Mouse (Mus musculus) lung, embryonic 14.5 days (tissue): ENCODE measurements at regions not wholly inside any gene's neighbourhood (a gene's known extent, or its start where the extent isn't known, plus 50 kb on each side); places are given as distances from the start of the nearest gene placed in this dataset.

ENCODE experiments used
- ATAC-seq: fragments of 200-750 bp; cut with Nextera tagmentation; 2 replicates; pipeline ENCODE4 v1.8.0; 2017; ENCODE audit warnings: mild to moderate bottlenecking, moderate TSS enrichment, moderate library complexity; ENCODE audit not compliant: insufficient read depth
- DNase-seq: peaks from one replicate; pipeline ENCODE4 v3.0.0-alpha.2; 2015
- H3K27ac ChIP-seq: fragments of 300-500 bp; sonication (generic); 2 replicates; pipeline ENCODE4 v1.5.1; 2014; ENCODE audit warnings: low read depth, mild to moderate bottlenecking, moderate library complexity
- H3K27me3 ChIP-seq: fragments of 300-500 bp; sonication (generic); 2 replicates; pipeline ENCODE4 v1.6.1; 2014; ENCODE audit warnings: low read length, control low read depth; ENCODE audit not compliant: insufficient read depth
- H3K36me3 ChIP-seq: fragments of 300-500 bp; sonication (generic); 2 replicates; pipeline ENCODE4 v1.6.1; 2014; ENCODE audit warnings: control low read depth; ENCODE audit not compliant: insufficient read depth
- H3K4me1 ChIP-seq: fragments of 300-500 bp; sonication (generic); 2 replicates; pipeline ENCODE4 v1.6.1; 2014; ENCODE audit warnings: antibody characterized with exemption, control low read depth; ENCODE audit not compliant: insufficient read depth
- H3K4me2 ChIP-seq: fragments of 300-500 bp; sonication (generic); 2 replicates; pipeline ENCODE4 v1.6.1; 2014; ENCODE audit warnings: mild to moderate bottlenecking
- H3K4me3 ChIP-seq: fragments of 300-500 bp; sonication (generic); 2 replicates; pipeline ENCODE4 v1.5.1; 2014; ENCODE audit warnings: low read depth, low read length
- H3K9ac ChIP-seq: fragments of 300-500 bp; sonication (generic); 2 replicates; pipeline ENCODE4 v1.6.1; 2014
- H3K9me3 ChIP-seq: fragments of 300-500 bp; sonication (generic); 2 replicates; pipeline ENCODE4 v1.6.1; 2016; ENCODE audit warnings: low read depth, low read length, control low read depth
- CTCF ChIP-seq: IDR thresholded peaks from 2 replicates; pipeline ENCODE4 v1.5.1; 2016; ENCODE audit warnings: antibody characterized with exemption, low read depth
- WGBS: fragments of 180-500 bp; shearing (Covaris S2); extraction: QIAGEN DNeasy Blood & Tissue Kit; methylation state at CpG from one replicate; pipeline ENCODE4 v1.1.7; 2014; 5-methylcytosine and 5-hydroxymethylcytosine counted together

GRCm38 (mm10) chr12:29166316-29166715 is 361.9 kb upstream of the Myt1l start:
- WGBS: 54% methylated on average over 2 of the region's 2 CpGs
- no peaks in the 10 kb centered on the region for H3K36me3 ChIP-seq
- no peaks in the 10 kb centered on the region for H3K9me3 ChIP-seq
- TF ChIP-seq CTCF: no peak
- no peaks in the 10 kb centered on the region for H3K27me3 ChIP-seq
- no peak overlapping the region for H3K4me3 ChIP-seq
- no peak for DNase-seq
- no peak overlapping the region for H3K4me2 ChIP-seq
- no peak for ATAC-seq
- no peaks in the 10 kb centered on the region for H3K4me1 ChIP-seq
- H3K9ac ChIP-seq: no peak overlapping the region
- no peak overlapping the region for H3K27ac ChIP-seq

DNA sequence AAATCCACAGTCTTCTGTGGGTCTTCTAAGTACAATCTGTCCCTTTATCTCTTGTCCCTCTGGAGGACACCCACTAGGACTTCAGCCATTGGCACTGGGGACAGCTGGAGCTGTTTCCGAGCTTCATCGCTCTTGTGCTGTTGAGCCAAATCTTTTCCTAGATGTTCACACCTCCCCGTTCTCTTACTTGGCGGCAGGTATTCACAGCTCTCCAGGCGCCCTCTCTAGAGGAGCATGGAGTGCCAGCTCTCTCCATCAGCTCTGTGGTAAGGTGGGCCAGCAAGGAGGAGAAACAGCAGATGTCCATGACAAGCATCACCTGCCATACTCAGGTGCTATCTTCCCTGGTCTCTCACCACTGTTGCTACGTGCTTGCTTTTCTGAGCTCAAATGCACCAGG is 360.3 kb upstream of the Myt1l start:
- no peaks in the 10 kb centered on the region for H3K9me3 ChIP-seq
- WGBS: 63% methylated on average over 6 of the region's 6 CpGs

DNA sequence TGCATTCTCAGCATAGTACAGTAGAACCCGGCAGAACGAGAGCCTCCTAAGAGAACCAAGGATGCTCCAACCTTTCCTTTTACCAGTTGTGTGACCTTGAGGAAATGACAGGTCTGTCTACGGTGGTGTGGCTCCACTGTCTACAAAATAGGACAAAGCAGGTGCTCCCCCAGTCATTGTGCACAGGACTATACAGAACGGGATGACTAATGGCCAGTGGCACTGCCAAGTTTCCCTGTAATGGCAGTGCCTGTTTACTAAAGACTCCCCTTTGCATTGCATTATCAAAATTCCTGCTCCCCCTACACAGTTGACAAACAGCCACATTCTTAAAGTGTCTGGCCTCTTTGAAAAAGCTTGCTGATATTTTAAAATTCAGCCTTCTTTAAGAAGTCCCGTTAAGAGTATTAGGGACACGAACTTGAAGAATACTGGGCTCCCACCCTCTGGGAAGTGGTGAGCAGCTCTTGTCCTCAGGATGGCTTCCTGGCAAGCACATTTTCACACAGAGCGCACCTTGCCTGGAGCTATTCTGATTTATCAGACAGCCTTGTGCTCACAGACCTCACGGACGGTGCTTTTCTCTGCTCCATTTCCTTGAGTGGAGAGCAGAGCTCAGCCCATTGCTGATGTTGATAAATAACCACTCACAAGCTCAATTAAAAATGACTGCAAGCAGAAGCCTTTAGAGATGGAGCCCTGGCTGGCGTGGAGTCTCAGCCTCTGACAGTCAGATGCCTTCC is 352.3 kb upstream of the Myt1l start:
- no peak for ATAC-seq
- TF ChIP-seq CTCF: no peak
- no peaks in the 10 kb centered on the region for H3K27me3 ChIP-seq
- no peak overlapping the region for H3K9ac ChIP-seq
- no peak for DNase-seq
- H3K36me3 ChIP-seq: no peaks in the 10 kb centered on the region
- H3K4me1 ChIP-seq: no peaks in the 10 kb centered on the region
- no peak overlapping the region for H3K27ac ChIP-seq
- H3K4me3 ChIP-seq: no peak overlapping the region
- WGBS: 69% methylated on average over 10 of the region's 10 CpGs
- H3K9me3 ChIP-seq: no peaks in the 10 kb centered on the region
- no peak overlapping the region for H3K4me2 ChIP-seq

More for the DNA sequence above, 360.3 kb upstream of the Myt1l start:
- TF ChIP-seq CTCF: no peak
- Histone ChIP-seq H3K4me1 (no peaks in the 10 kb centered on the region), H3K4me3 (no peak overlapping the region), H3K36me3 (no peaks in the 10 kb centered on the region), H3K27me3 (no peaks in the 10 kb centered on the region), H3K27ac (no peak overlapping the region), H3K4me2 (no peak overlapping the region), H3K9ac (no peak overlapping the region)
- ATAC-seq (no peak), DNase-seq (no peak)

- no peak overlapping the region for H3K4me3 ChIP-seq
- H3K4me2 ChIP-seq: no peak overlapping the region
- WGBS: 87% methylated on average over 12 of the region's 12 CpGs
- H3K9me3 ChIP-seq: no peaks in the 10 kb centered on the region
- no peak for DNase-seq
- ATAC-seq: no peak
- H3K36me3 ChIP-seq: no peaks in the 10 kb centered on the region
- no peaks in the 10 kb centered on the region for H3K4me1 ChIP-seq
- no peak for TF ChIP-seq CTCF
- no peaks in the 10 kb centered on the region for H3K27me3 ChIP-seq
- H3K9ac ChIP-seq: no peak overlapping the region
- no peak overlapping the region for H3K27ac ChIP-seq
These were observed 351.0 kb upstream of the Myt1l start for GRCm38 (mm10) chr12:29177145-29177544.

DNA sequence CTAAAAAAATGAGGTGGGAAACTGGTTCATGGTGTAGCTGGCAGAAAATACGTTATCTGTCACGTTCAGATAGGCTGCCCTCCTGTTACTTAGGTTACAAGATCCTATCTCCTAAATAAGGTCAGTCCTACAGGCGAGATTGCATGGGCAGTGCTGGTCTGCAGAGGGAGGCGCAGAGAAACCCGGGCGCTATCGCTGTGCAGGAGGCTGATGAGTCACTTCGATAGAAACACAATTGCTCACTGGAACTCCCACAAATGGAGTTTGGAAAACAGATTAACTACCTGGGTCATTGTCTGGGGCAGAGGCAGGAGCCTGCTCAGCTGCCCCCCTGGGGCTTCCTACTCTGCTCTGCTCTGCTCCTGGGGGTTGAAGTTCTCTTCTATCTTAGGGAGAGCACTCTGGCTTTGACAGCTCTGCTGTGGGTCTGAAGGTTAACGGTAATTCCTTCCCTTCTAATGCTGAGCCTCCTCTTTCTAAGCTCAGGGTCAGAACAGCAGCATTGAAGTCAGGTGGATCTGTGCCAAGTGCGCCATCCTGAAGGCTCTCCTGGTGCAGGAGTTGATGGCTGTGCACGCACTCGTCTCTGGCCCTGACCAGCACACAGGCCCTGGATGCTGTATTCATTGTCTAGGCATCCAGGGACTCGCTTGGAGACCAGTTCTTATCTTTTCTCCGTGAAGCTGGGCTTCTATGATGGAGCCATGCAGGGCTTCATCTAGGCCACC is 349.9 kb upstream of the Myt1l start:
- WGBS: 60% methylated on average over 14 of the region's 14 CpGs
- H3K4me2 ChIP-seq: no peak overlapping the region
- no peak for ATAC-seq

GRCm38 (mm10) chr12:29179405-29179804 is 348.8 kb upstream of the Myt1l start:
- Histone ChIP-seq H3K4me1 (no peaks in the 10 kb centered on the region), H3K9me3 (no peaks in the 10 kb centered on the region), H3K27ac (no peak overlapping the region), H3K36me3 (no peaks in the 10 kb centered on the region), H3K9ac (no peak overlapping the region), H3K27me3 (no peaks in the 10 kb centered on the region), H3K4me2 (no peak overlapping the region), H3K4me3 (no peak overlapping the region)
- ATAC-seq (no peak), DNase-seq (no peak)
- TF ChIP-seq CTCF: no peak
- WGBS: 61% methylated on average over 2 of the region's 2 CpGs

More for the DNA sequence above, 349.9 kb upstream of the Myt1l start:
- no peak for TF ChIP-seq CTCF
- no peaks in the 10 kb centered on the region for H3K36me3 ChIP-seq
- DNase-seq: no peak
- no peak overlapping the region for H3K27ac ChIP-seq
- no peak overlapping the region for H3K4me3 ChIP-seq
- H3K9me3 ChIP-seq: no peaks in the 10 kb centered on the region
- H3K9ac ChIP-seq: no peak overlapping the region
- H3K27me3 ChIP-seq: no peaks in the 10 kb centered on the region
- H3K4me1 ChIP-seq: no peaks in the 10 kb centered on the region

DNA sequence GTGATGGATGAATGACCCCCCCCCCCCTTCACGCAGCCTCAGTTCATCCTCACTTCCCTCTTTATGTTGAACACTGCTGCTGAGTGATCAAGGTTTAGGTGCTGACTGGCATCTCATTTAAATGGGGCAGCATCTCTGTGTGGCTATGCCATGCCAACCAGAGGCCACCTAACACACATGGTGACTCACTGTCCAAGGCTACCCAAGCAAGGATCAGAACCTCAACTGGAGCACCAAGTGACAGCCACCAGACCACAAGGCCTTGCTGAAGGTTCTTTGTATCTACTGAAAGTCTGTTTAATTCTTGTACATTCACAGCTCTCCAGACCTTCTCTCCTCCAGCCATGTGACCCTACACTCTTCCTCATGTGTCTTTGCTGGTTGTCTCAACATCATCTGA is 347.6 kb upstream of the Myt1l start:
- no peak overlapping the region for H3K9ac ChIP-seq
- ATAC-seq (no peak), DNase-seq (no peak)
- no peak overlapping the region for H3K27ac ChIP-seq
- no peaks in the 10 kb centered on the region for H3K9me3 ChIP-seq
- H3K4me1 ChIP-seq: no peaks in the 10 kb centered on the region
- H3K4me2 ChIP-seq: no peak overlapping the region
- no peak for TF ChIP-seq CTCF
- H3K27me3 ChIP-seq: no peaks in the 10 kb centered on the region
- H3K36me3 ChIP-seq: no peaks in the 10 kb centered on the region
- 65% methylated on average over 1 of the region's 1 CpGs for WGBS
- H3K4me3 ChIP-seq: no peak overlapping the region
